Mouse (Mus musculus) cerebellum, postnatal 14 days (tissue): ENCODE results near the gene Runx3.
"Not testable (repeated sequence)": the region's sequence is repeated elsewhere in the genome, so short reads cannot be mapped to it uniquely, and the experiment has no call there.

Experiments
- DNase-seq, 2 experiments: peaks; one replicate each; pipeline ENCODE4 v3.0.0; 2021; ENCODE audit warnings: mixed read lengths in 2 of 2

Gene Runx3

GRCm38 (mm10) chr4:135171304-135171875, 50.9 kb downstream of the Runx3 start:
- DNase-seq = no peak

GRCm38 (mm10) chr4:135175406-135176120, 55.1 kb downstream of the Runx3 start:
- no peak for DNase-seq

GRCm38 (mm10) chr4:135177568-135177967, 57.1 kb downstream of the Runx3 start:
- DNase-seq = no peak

- DNase-seq = peak in 1 of 2 experiments; percentile 69
Observed at GRCm38 (mm10) chr4:135179077-135179481, 58.6 kb downstream of the Runx3 start.

GRCm38 (mm10) chr4:135181819-135182218, 61.4 kb downstream of the Runx3 start:
- DNase-seq = no peak

GRCm38 (mm10) chr4:135184277-135184676, 63.8 kb downstream of the Runx3 start:
- not testable (repeated sequence) for DNase-seq

GRCm38 (mm10) chr4:135189452-135190008, 69.1 kb downstream of the Runx3 start:
- no peak for DNase-seq

GRCm38 (mm10) chr4:135190364-135190763, 69.9 kb downstream of the Runx3 start:
- DNase-seq = no peak

GRCm38 (mm10) chr4:135191185-135191584, 70.7 kb downstream of the Runx3 start:
- DNase-seq = no peak

- no peak for DNase-seq
Observed at GRCm38 (mm10) chr4:135191604-135192003, 71.2 kb downstream of the Runx3 start.

- DNase-seq = no peak
Observed at GRCm38 (mm10) chr4:135192841-135193240, 72.4 kb downstream of the Runx3 start.

GRCm38 (mm10) chr4:135197857-135198256, 77.4 kb downstream of the Runx3 start:
- no peak for DNase-seq

- DNase-seq = peak in 1 of 2 experiments; percentile 24
Observed at GRCm38 (mm10) chr4:135201771-135202170, 81.3 kb downstream of the Runx3 start.

- DNase-seq = no peak
Observed at GRCm38 (mm10) chr4:135203279-135203678, 82.8 kb downstream of the Runx3 start.

- peak; percentile 32 to 44 for DNase-seq
Observed at GRCm38 (mm10) chr4:135203806-135204560, 83.5 kb downstream of the Runx3 start.

GRCm38 (mm10) chr4:135204666-135205065, 84.2 kb downstream of the Runx3 start:
- DNase-seq = no peak

- DNase-seq = no peak
Observed at GRCm38 (mm10) chr4:135205254-135205653, 84.8 kb downstream of the Runx3 start.

- DNase-seq = peak; percentile 84 to 87
Observed at GRCm38 (mm10) chr4:135205711-135206600, 85.5 kb downstream of the Runx3 start.

GRCm38 (mm10) chr4:135209846-135210245, 89.4 kb downstream of the Runx3 start:
- no peak for DNase-seq

- peak; percentile 84 to 91 for DNase-seq
Observed at GRCm38 (mm10) chr4:135219652-135220051, 99.2 kb downstream of the Runx3 start.

- DNase-seq = no peak
Observed at GRCm38 (mm10) chr4:135220641-135221040, 100.2 kb downstream of the Runx3 start.
